Mouse (Mus musculus) hindbrain, embryonic 11.5 days (tissue): ENCODE data around the gene Apoc4. TPM values are rescaled to one million over a fixed set of nuclear protein-coding genes. Genes with fewer than 3 reads are reported as not detected.

Experiments used
- polyA plus RNA-seq: library from polyadenylated mRNA; unstranded; fragments of >200 nt; fragmentation: Nextera tagmentation; extraction: Ambion mirVana; gene quantifications from 2 replicates; pipeline ENCODE4 v1.2.1, GENCODE M21; 2014

Gene Apoc4
- polyA plus RNA-seq, 1 experiment from 2014 or later, result not detected

Other genes with a start within 250 kb of the Apoc4 start
- 11.5 and 13.3 TPM in 2 replicates for gene Mark4, start 222.7 kb downstream of the Apoc4 start, polyA plus RNA-seq
- 0.66 and 0.76 TPM in 2 replicates for gene Exoc3l2, start 218.1 kb downstream of the Apoc4 start, polyA plus RNA-seq
- gene Bloc1s3, start 173.1 kb downstream of the Apoc4 start, polyA plus RNA-seq, result 2.4 and 2.5 TPM in 2 replicates
- 45.7 and 49.8 TPM in 2 replicates for gene Trappc6a, start 173.1 kb downstream of the Apoc4 start, polyA plus RNA-seq
- 0.10 and 0.17 TPM in 2 replicates for gene Nkpd1, start 163.6 kb downstream of the Apoc4 start, polyA plus RNA-seq
- gene Ppp1r37, start 118.4 kb downstream of the Apoc4 start, polyA plus RNA-seq, result 4.2 and 5.8 TPM in 2 replicates
- 0.22 and 0.38 TPM in 2 replicates for gene Zfp296, start 104.2 kb downstream of the Apoc4 start, polyA plus RNA-seq
- 161 and 173 TPM in 2 replicates for gene Gemin7, start 103.9 kb downstream of the Apoc4 start, polyA plus RNA-seq
- 49.8 and 50.5 TPM in 2 replicates for gene Clasrp, start 77.0 kb downstream of the Apoc4 start, polyA plus RNA-seq
- gene Relb, start 52.0 kb downstream of the Apoc4 start, polyA plus RNA-seq, result 3.7 and 3.9 TPM in 2 replicates
- 86.2 and 94.4 TPM in 2 replicates for gene Clptm1, start 16.4 kb downstream of the Apoc4 start, polyA plus RNA-seq
- 0.33 TPM in 1 of 2 replicates, not detected in the other for gene Apoc2, start 3.5 kb downstream of the Apoc4 start, polyA plus RNA-seq
- not detected in 2 replicates for gene Gm44805, start 56 bp downstream of the Apoc4 start, polyA plus RNA-seq
- 3.0 and 3.4 TPM in 2 replicates for gene Apoc1, start 11.2 kb upstream of the Apoc4 start, polyA plus RNA-seq
- 192 and 221 TPM in 2 replicates for gene Apoe, start 17.7 kb upstream of the Apoc4 start, polyA plus RNA-seq
- gene Tomm40, start 34.0 kb upstream of the Apoc4 start, polyA plus RNA-seq, result 113 and 129 TPM in 2 replicates
- 52.5 and 60.3 TPM in 2 replicates for gene Nectin2, start 69.0 kb upstream of the Apoc4 start, polyA plus RNA-seq
- gene Bcam, start 89.5 kb upstream of the Apoc4 start, polyA plus RNA-seq, result 20.6 and 22.1 TPM in 2 replicates
- gene Cblc, start 115.3 kb upstream of the Apoc4 start, polyA plus RNA-seq, result 0.59 and 0.63 TPM in 2 replicates
- 0.26 and 0.33 TPM in 2 replicates for gene Bcl3, start 141.3 kb upstream of the Apoc4 start, polyA plus RNA-seq
- gene Gm19345, start 170.5 kb upstream of the Apoc4 start, polyA plus RNA-seq, result 0.17 TPM in 1 of 2 replicates, not detected in the other
- gene Ceacam16, start 179.8 kb upstream of the Apoc4 start, polyA plus RNA-seq, result not detected in 2 replicates
- not detected in 2 replicates for gene Ceacam19, start 206.5 kb upstream of the Apoc4 start, polyA plus RNA-seq
- gene Pvr, start 239.7 kb upstream of the Apoc4 start, polyA plus RNA-seq, result 2.8 and 3.1 TPM in 2 replicates